Mouse (Mus musculus): ENCODE results near the gene Ubac2. TPM values are rescaled to one million over a fixed set of nuclear protein-coding genes. Genes with fewer than 3 reads are reported as not detected.

Gene Ubac2
- polyA plus RNA-seq, 1 experiment from 2014 or later, result 78.2 TPM

DNA sequence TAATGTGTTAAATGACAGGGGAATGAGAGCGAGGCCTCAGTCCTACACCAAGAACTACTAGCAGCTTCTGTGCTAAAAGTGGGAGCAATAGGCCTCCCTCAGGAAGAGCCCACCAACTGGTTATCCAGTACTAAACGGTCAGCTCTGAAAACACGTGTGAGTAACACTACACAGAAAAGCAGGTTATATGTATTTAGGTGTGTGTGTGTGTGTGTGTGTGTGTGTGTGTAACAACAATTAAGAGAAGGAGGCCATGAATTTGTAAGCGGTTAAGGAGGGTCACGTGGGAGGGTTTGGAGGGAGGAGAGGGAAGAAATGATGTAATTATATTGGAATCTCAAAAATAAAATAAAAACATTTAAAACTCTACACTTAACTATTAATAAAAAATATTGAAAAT lies 36.7 kb downstream of the Ubac2 start:
- Histone ChIP-seq H3K36me3 (ENCODE audit: control insufficient read depth, insufficient read depth, low read length) (peaks cover 27% of the 10 kb centered on the region), H3K9ac (ENCODE audit: low read depth, low read length) (no peak overlapping the region), H3K4me3 (ENCODE audit: low read length) (no peak overlapping the region), H3K27me3 (ENCODE audit: control insufficient read depth, insufficient read depth, low read length) (no peaks in the 10 kb centered on the region), H3K4me2 (replicated peaks; ENCODE audit: low read depth, low read length) (no peak overlapping the region), H3K27ac (ENCODE audit: low read depth, low read length) (no peak overlapping the region), H3K9me3 (ENCODE audit: control insufficient read depth, low read length) (no peaks in the 10 kb centered on the region), H3K4me1 (ENCODE audit: control insufficient read depth, insufficient read depth, low read length) (0 out of 2 replicates have a peak, but pooled peaks cover under 1% of the 10 kb centered on the region)
- ATAC-seq (ENCODE audit: low FRiP score, low TSS enrichment), result no peak
- 84% methylated on average over 5 of the region's 5 CpGs for WGBS

- ATAC-seq (ENCODE audit: low FRiP score, low TSS enrichment), result no peak
- H3K27ac ChIP-seq (ENCODE audit: low read depth, low read length), result no peak within 1 kb of the TSS
- H3K4me1 ChIP-seq (ENCODE audit: control insufficient read depth, insufficient read depth, low read length), result peaks cover 5% of the 10 kb centered on the region; the same call in 1 of the 2 replicates
- no peaks in the 10 kb centered on the region for H3K27me3 ChIP-seq (ENCODE audit: control insufficient read depth, insufficient read depth, low read length)
- WGBS, result 82% methylated on average over 8 of the region's 8 CpGs
- peaks cover 27% of the 10 kb centered on the region for H3K36me3 ChIP-seq (ENCODE audit: control insufficient read depth, insufficient read depth, low read length)
- no peak within 1 kb of the TSS for H3K9ac ChIP-seq (ENCODE audit: low read depth, low read length)
- no peaks in the 10 kb centered on the region for H3K9me3 ChIP-seq (ENCODE audit: control insufficient read depth, low read length)
- H3K4me3 ChIP-seq (ENCODE audit: low read length), result no peak within 1 kb of the TSS
- H3K4me2 ChIP-seq (replicated peaks; ENCODE audit: low read depth, low read length), result no peak within 1 kb of the TSS
Observed at GRCm38 (mm10) chr14:121915621-121916020, 37.2 kb downstream of the Ubac2 start, which contains the start of gene Gpr18. TSS of gene Gpr18 (minus strand) at chr14:121915781.

DNA sequence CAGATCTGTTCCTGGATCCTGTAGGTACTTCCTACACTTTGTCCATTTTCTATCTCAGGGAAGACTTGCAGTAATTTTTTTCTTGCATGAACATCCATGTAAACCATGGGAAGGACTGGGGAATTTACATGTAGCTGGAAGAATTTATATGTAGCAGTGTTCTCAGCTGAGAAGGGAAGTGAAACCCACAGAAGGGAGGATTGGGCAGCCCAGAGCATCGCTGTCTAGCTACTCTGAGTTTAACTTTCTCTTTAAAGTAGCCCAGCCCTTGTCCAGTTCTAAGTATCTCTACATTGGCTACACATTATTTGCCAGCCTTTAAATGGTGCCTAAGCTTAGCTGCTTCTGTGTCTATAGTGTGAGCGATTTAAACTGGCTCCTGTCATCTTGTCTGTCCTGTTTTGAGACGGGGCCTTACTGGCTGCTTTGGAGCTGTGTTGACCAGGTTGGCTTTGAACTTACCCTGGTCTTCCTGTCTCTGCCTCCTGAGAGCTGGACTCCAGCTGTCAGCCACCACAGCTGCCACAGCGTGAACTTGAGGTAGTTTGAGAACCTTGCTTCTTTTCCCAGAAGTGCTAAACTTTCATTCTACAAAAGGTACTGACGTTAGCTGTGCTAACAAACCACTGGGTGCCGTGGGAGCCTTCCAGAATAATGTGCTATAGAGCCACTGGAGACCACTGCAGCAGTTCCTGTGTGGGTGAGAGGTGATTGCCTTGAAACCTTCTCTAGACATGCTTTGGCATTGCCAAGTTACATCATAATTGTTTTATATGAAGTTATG lies 38.1 kb downstream of the Ubac2 start:
- no peak overlapping the region for H3K9ac ChIP-seq (ENCODE audit: low read depth, low read length)
- no peak for ATAC-seq (ENCODE audit: low FRiP score, low TSS enrichment)
- 87% methylated on average over 6 of the region's 6 CpGs for WGBS
- H3K27me3 ChIP-seq (ENCODE audit: control insufficient read depth, insufficient read depth, low read length), result no peaks in the 10 kb centered on the region
- no peak overlapping the region for H3K4me3 ChIP-seq (ENCODE audit: low read length)
- no peaks in the 10 kb centered on the region for H3K9me3 ChIP-seq (ENCODE audit: control insufficient read depth, low read length)
- H3K27ac ChIP-seq (ENCODE audit: low read depth, low read length), result no peak overlapping the region
- H3K36me3 ChIP-seq (ENCODE audit: control insufficient read depth, insufficient read depth, low read length), result peaks cover 27% of the 10 kb centered on the region
- H3K4me1 ChIP-seq (ENCODE audit: control insufficient read depth, insufficient read depth, low read length), result peaks cover 8% of the 10 kb centered on the region; the same call in 1 of the 2 replicates
- H3K4me2 ChIP-seq (replicated peaks; ENCODE audit: low read depth, low read length), result no peak overlapping the region

- 85% methylated on average over 3 of the region's 3 CpGs for WGBS
- H3K27me3 ChIP-seq (ENCODE audit: control insufficient read depth, insufficient read depth, low read length), result no peaks in the 10 kb centered on the region
- H3K4me1 ChIP-seq (ENCODE audit: control insufficient read depth, insufficient read depth, low read length), result peaks cover 8% of the 10 kb centered on the region; the same call in 1 of the 2 replicates
- H3K9ac ChIP-seq (ENCODE audit: low read depth, low read length), result no peak overlapping the region
- ATAC-seq (ENCODE audit: low FRiP score, low TSS enrichment), result no peak
- no peak overlapping the region for H3K27ac ChIP-seq (ENCODE audit: low read depth, low read length)
- H3K4me3 ChIP-seq (ENCODE audit: low read length), result no peak overlapping the region
- H3K4me2 ChIP-seq (replicated peaks; ENCODE audit: low read depth, low read length), result no peak overlapping the region
- H3K9me3 ChIP-seq (ENCODE audit: control insufficient read depth, low read length), result no peaks in the 10 kb centered on the region
- peaks cover 21% of the 10 kb centered on the region; the same call in 1 of the 2 replicates for H3K36me3 ChIP-seq (ENCODE audit: control insufficient read depth, insufficient read depth, low read length)
Observed at GRCm38 (mm10) chr14:121918266-121918665, 39.8 kb downstream of the Ubac2 start.

DNA sequence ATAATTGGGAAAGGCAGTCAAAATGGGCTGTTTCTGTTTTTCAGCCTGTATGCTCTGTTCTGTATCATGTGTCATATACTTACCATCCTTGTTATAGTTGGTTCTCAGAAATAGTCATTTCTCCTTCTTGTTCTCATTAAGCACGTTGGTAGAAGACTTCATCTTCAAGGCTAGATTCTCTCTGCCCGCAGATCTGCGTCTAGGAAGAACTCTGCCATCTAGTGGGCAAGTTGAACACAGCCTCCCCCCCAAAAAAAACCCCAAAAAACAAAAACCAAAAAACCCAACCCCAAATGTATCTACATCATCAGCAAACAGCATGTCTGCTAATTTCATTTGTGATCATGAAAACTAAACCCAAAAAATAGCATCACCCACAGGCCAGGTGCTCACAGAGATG lies 41.3 kb downstream of the Ubac2 start:
- Histone ChIP-seq H3K9me3 (ENCODE audit: control insufficient read depth, low read length) (no peaks in the 10 kb centered on the region), H3K4me1 (ENCODE audit: control insufficient read depth, insufficient read depth, low read length) (peaks cover 8% of the 10 kb centered on the region; the same call in 1 of the 2 replicates), H3K27me3 (ENCODE audit: control insufficient read depth, insufficient read depth, low read length) (no peaks in the 10 kb centered on the region), H3K4me2 (replicated peaks; ENCODE audit: low read depth, low read length) (no peak overlapping the region), H3K4me3 (ENCODE audit: low read length) (no peak overlapping the region), H3K9ac (ENCODE audit: low read depth, low read length) (no peak overlapping the region), H3K36me3 (ENCODE audit: control insufficient read depth, insufficient read depth, low read length) (peaks cover 21% of the 10 kb centered on the region; the same call in 1 of the 2 replicates), H3K27ac (ENCODE audit: low read depth, low read length) (no peak overlapping the region)
- 30% methylated on average over 3 of the region's 3 CpGs for WGBS
- no peak for ATAC-seq (ENCODE audit: low FRiP score, low TSS enrichment)

GRCm38 (mm10) chr14:121920511-121921124 lies 42.2 kb downstream of the Ubac2 start:
- peak overlapping the region; percentile 56; the same call in 1 of the 2 replicates for H3K27ac ChIP-seq (ENCODE audit: low read depth, low read length)
- H3K4me1 ChIP-seq (ENCODE audit: control insufficient read depth, insufficient read depth, low read length), result peaks cover 8% of the 10 kb centered on the region; the same call in 1 of the 2 replicates
- H3K4me3 ChIP-seq (ENCODE audit: low read length), result no peak overlapping the region
- peaks cover 20% of the 10 kb centered on the region; the same call in 1 of the 2 replicates for H3K36me3 ChIP-seq (ENCODE audit: control insufficient read depth, insufficient read depth, low read length)
- H3K4me2 ChIP-seq (replicated peaks; ENCODE audit: low read depth, low read length), result no peak overlapping the region
- no peaks in the 10 kb centered on the region for H3K9me3 ChIP-seq (ENCODE audit: control insufficient read depth, low read length)
- WGBS, result 64% methylated on average over 12 of the region's 12 CpGs
- ATAC-seq (ENCODE audit: low FRiP score, low TSS enrichment), result peak; percentile 71
- H3K27me3 ChIP-seq (ENCODE audit: control insufficient read depth, insufficient read depth, low read length), result no peaks in the 10 kb centered on the region
- no peak overlapping the region for H3K9ac ChIP-seq (ENCODE audit: low read depth, low read length)

DNA sequence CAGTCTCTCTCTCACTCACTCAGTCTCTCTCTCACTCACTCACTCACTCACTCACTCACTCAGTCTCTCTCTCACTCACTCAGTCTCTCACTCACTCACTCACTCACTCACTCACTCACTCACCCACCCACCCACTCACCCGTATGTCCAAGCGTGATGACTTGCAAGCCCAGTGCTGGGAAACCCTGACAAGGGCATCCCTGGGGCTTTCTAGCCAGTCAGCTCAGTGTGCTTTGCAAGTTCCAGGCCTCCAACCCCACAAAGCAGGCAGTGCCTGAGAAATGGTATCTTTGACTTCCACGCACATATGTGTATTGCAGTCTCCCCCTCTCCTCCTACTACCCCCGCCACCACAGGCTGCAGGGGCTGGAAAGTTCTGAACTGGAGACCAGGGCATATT lies 43.6 kb downstream of the Ubac2 start:
- 86% methylated on average over 4 of the region's 4 CpGs for WGBS
- Histone ChIP-seq H3K9ac (ENCODE audit: low read depth, low read length) (no peak overlapping the region), H3K4me1 (ENCODE audit: control insufficient read depth, insufficient read depth, low read length) (peaks cover 8% of the 10 kb centered on the region; the same call in 1 of the 2 replicates), H3K9me3 (ENCODE audit: control insufficient read depth, low read length) (no peaks in the 10 kb centered on the region), H3K27ac (ENCODE audit: low read depth, low read length) (no peak overlapping the region), H3K4me3 (ENCODE audit: low read length) (no peak overlapping the region), H3K27me3 (ENCODE audit: control insufficient read depth, insufficient read depth, low read length) (no peaks in the 10 kb centered on the region), H3K36me3 (ENCODE audit: control insufficient read depth, insufficient read depth, low read length) (peaks cover 7% of the 10 kb centered on the region; the same call in 1 of the 2 replicates), H3K4me2 (replicated peaks; ENCODE audit: low read depth, low read length) (no peak overlapping the region)
- ATAC-seq (ENCODE audit: low FRiP score, low TSS enrichment), result no peak

GRCm38 (mm10) chr14:121922731-121923130 lies 44.3 kb downstream of the Ubac2 start:
- H3K36me3 ChIP-seq (ENCODE audit: control insufficient read depth, insufficient read depth, low read length), result no peaks in the 10 kb centered on the region; the same call in 1 of the 2 replicates
- peaks cover 8% of the 10 kb centered on the region; the same call in 1 of the 2 replicates for H3K4me1 ChIP-seq (ENCODE audit: control insufficient read depth, insufficient read depth, low read length)
- WGBS, result 73% methylated on average over 4 of the region's 4 CpGs
- ATAC-seq (ENCODE audit: low FRiP score, low TSS enrichment), result no peak
- H3K9me3 ChIP-seq (ENCODE audit: control insufficient read depth, low read length), result no peaks in the 10 kb centered on the region
- H3K4me2 ChIP-seq (replicated peaks; ENCODE audit: low read depth, low read length), result no peak overlapping the region
- no peaks in the 10 kb centered on the region for H3K27me3 ChIP-seq (ENCODE audit: control insufficient read depth, insufficient read depth, low read length)
- no peak overlapping the region for H3K4me3 ChIP-seq (ENCODE audit: low read length)
- no peak overlapping the region for H3K27ac ChIP-seq (ENCODE audit: low read depth, low read length)
- H3K9ac ChIP-seq (ENCODE audit: low read depth, low read length), result no peak overlapping the region

GRCm38 (mm10) chr14:121924876-121925275 lies 46.5 kb downstream of the Ubac2 start:
- Histone ChIP-seq H3K36me3 (ENCODE audit: control insufficient read depth, insufficient read depth, low read length) (no peaks in the 10 kb centered on the region), H3K27me3 (ENCODE audit: control insufficient read depth, insufficient read depth, low read length) (no peaks in the 10 kb centered on the region), H3K27ac (ENCODE audit: low read depth, low read length) (no peak overlapping the region), H3K9ac (ENCODE audit: low read depth, low read length) (no peak overlapping the region), H3K9me3 (ENCODE audit: control insufficient read depth, low read length) (no peaks in the 10 kb centered on the region), H3K4me1 (ENCODE audit: control insufficient read depth, insufficient read depth, low read length) (peaks cover 8% of the 10 kb centered on the region; the same call in 1 of the 2 replicates), H3K4me3 (ENCODE audit: low read length) (no peak overlapping the region), H3K4me2 (replicated peaks; ENCODE audit: low read depth, low read length) (no peak overlapping the region)
- no peak for ATAC-seq (ENCODE audit: low FRiP score, low TSS enrichment)
- WGBS, result 85% methylated on average over 6 of the region's 6 CpGs

Data from kidney, embryonic 14.5 days (tissue).